Mouse (Mus musculus) stomach, postnatal 0 days (tissue): Measurements from ENCODE around the gene Misp. TPM values are rescaled to one million over a fixed set of nuclear protein-coding genes. Genes with fewer than 3 reads are reported as not detected.

ENCODE experiments used
- ATAC-seq: fragments of 200-750 bp; cut with Nextera tagmentation; 2 replicates; pipeline ENCODE4 v1.8.0; 2017; ENCODE audit not compliant: low FRiP score, low TSS enrichment
- DNase-seq: peaks from one replicate; pipeline ENCODE4 v3.0.0-alpha.2; 2016; ENCODE audit warnings: low spot score
- H3K27ac ChIP-seq: fragments of 300-500 bp; sonication (generic); replicated peaks from 2 replicates; pipeline ENCODE4 v1.5.1; 2014; ENCODE audit warnings: mild to moderate bottlenecking, control low read depth
- H3K27me3 ChIP-seq: fragments of 300-500 bp; sonication (generic); 2 replicates; pipeline ENCODE4 v1.6.1; 2014; ENCODE audit warnings: low read length; ENCODE audit not compliant: control insufficient read depth, insufficient read depth
- H3K36me3 ChIP-seq: fragments of 300-500 bp; sonication (generic); 2 replicates; pipeline ENCODE4 v1.6.1; 2014; ENCODE audit warnings: low read length, mixed read lengths; ENCODE audit not compliant: control insufficient read depth, insufficient read depth
- H3K4me1 ChIP-seq: fragments of 300-500 bp; sonication (generic); replicated peaks from 2 replicates; pipeline ENCODE4 v1.6.1; 2014; ENCODE audit warnings: antibody characterized with exemption; ENCODE audit not compliant: control insufficient read depth, insufficient read depth
- H3K4me2 ChIP-seq: fragments of 300-500 bp; sonication (generic); replicated peaks from 2 replicates; pipeline ENCODE4 v1.6.1; 2014; ENCODE audit warnings: low read depth, mild to moderate bottlenecking, control low read depth, moderate library complexity
- H3K4me3 ChIP-seq: fragments of 300-500 bp; sonication (generic); 2 replicates; pipeline ENCODE4 v1.5.1; 2014; ENCODE audit warnings: low read depth, low read length, control low read depth
- H3K9ac ChIP-seq: fragments of 300-500 bp; sonication (generic); 2 replicates; pipeline ENCODE4 v1.6.1; 2014; ENCODE audit warnings: mild to moderate bottlenecking, low read length, control low read depth, mixed read lengths
- H3K9me3 ChIP-seq: fragments of 300-500 bp; sonication (generic); 2 replicates; pipeline ENCODE4 v1.6.1; 2016; ENCODE audit warnings: low read length; ENCODE audit not compliant: control insufficient read depth
- CTCF ChIP-seq: IDR thresholded peaks from 2 replicates; pipeline ENCODE4 v1.5.1; 2016; ENCODE audit warnings: antibody characterized with exemption, low read depth, mild to moderate bottlenecking, moderate library complexity
- EP300 ChIP-seq: optimal IDR thresholded peaks from 2 replicates; pipeline ENCODE3; 2016; ENCODE audit warnings: antibody characterized with exemption
- WGBS: fragments of 180-500 bp; shearing (Covaris S2); extraction: QIAGEN DNeasy Blood & Tissue Kit; methylation state at CpG from one replicate; pipeline ENCODE4 v1.1.7; 2014; 5-methylcytosine and 5-hydroxymethylcytosine counted together
- polyA plus RNA-seq: library from polyadenylated mRNA; unstranded; fragments of >200 nt; fragmentation: Nextera tagmentation; extraction: Ambion mirVana; gene quantifications from 2 replicates; pipeline ENCODE4 v1.2.1, GENCODE M21; 2015

Gene Misp
- polyA plus RNA-seq, 1 experiment from 2014 or later: 58.0 TPM

DNA sequence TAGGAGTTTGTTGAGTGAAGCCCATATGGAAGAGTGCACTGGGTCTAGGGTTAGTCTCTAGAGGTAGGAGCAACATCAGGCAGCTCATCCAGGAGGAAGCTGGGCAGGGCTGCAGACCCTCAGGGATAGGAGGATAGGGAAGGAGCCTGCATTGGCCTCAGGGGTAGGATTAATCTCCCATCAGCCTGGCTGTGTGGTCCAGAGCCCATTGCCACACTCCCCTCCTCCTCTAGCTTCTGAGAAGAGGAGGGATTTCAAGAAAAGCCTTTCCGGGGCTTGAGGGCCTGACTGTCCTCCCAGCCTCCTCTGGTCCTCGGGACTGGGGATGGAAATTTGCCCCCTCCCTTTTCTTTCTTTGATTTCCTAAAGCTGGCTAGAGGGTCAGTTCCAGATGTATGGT is 41.6 kb upstream of the Misp start:
- no peak overlapping the region for H3K4me2 ChIP-seq
- peaks cover 2% of the 10 kb centered on the region; the same call in 1 of the 2 replicates for H3K4me1 ChIP-seq
- no peak overlapping the region for H3K4me3 ChIP-seq
- ATAC-seq (no peak), DNase-seq (no peak)
- H3K27me3 ChIP-seq: no peaks in the 10 kb centered on the region
- H3K9me3 ChIP-seq: no peaks in the 10 kb centered on the region
- 38% methylated on average over 2 of the region's 2 CpGs for WGBS
- no peak overlapping the region for H3K27ac ChIP-seq
- H3K36me3 ChIP-seq: no peaks in the 10 kb centered on the region
- TF ChIP-seq EP300 (no peak), CTCF (no peak)
- no peak overlapping the region for H3K9ac ChIP-seq

DNA sequence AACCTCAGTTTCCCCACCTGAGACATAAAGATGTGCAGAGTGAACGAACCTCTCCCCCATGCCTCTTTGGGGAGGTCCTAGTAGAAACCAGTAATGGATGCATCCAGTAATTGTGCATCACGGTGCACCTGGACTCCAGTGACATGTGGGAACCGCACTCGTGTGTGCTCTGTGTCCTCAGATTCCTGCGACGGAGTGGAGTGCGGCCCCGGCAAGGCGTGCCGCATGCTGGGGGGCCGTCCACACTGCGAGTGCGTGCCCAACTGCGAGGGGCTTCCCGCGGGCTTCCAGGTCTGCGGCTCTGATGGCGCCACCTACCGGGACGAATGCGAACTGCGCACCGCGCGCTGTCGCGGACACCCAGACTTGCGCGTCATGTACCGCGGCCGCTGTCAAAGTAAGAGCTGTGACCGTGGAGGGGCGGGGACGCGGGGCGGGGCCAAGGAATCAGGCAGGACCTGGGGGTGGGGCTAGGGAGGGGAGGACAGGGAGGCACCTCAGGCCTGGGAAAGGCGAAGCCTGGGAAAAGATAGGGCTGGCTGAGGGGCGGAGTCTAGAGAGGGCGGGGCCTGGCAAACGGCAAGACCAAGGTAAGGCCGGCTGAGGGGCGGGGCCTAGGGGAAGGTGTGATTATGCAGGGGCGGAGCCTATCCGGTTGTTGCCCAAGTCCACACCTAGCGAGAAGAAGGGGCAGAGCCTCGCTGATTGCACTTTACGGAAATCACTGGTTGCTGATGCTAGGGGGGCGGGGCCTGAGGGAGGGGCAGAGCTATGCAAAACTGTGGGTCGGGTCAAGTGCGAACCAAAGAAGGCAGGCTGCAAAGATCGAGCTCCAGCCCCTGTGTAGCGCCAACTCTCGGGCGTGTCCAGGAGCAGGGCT is 40.8 kb upstream of the Misp start:
- peak overlapping the region; percentile 62 for H3K4me2 ChIP-seq
- ATAC-seq (peak; percentile 92), DNase-seq (peak; percentile 100)
- no peaks in the 10 kb centered on the region for H3K9me3 ChIP-seq
- H3K4me1 ChIP-seq: peaks cover 2% of the 10 kb centered on the region; the same call in 1 of the 2 replicates
- H3K27ac ChIP-seq: peak overlapping the region; percentile 37
- TF ChIP-seq EP300 (no peak), CTCF (peak; percentile 89)
- WGBS: 2% methylated on average over 55 of the region's 55 CpGs
- no peaks in the 10 kb centered on the region for H3K27me3 ChIP-seq
- H3K36me3 ChIP-seq: no peaks in the 10 kb centered on the region
- H3K4me3 ChIP-seq: peak overlapping the region; percentile 41
- H3K9ac ChIP-seq: peak overlapping the region; percentile 27

DNA sequence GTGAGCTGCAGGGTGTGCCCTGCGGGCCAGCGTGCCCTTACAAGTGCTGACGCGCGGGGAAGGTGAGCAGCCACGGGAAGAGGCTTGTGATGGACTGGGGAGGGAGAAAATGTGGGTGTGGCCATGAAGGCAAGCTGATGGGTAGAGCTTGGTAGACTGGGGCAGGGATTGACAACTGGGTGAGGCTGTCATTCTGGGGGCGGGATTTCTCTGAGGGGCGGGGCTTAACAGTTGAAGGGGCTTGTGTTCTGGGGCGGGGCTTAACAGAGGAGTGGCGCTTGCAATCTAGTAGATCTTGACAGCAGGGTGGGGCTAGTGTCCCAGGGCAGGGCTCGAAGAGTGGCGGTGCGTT is 40.1 kb upstream of the Misp start:
- TF ChIP-seq EP300: no peak
- no peak for TF ChIP-seq CTCF
- H3K4me3 ChIP-seq: peak overlapping the region; percentile 41
- peak overlapping the region; percentile 37 for H3K27ac ChIP-seq
- peak overlapping the region; percentile 27; the same call in 1 of the 2 replicates for H3K9ac ChIP-seq
- DNase-seq (no peak), ATAC-seq (no peak; the same call in 1 of the 2 replicates)
- H3K27me3 ChIP-seq: no peaks in the 10 kb centered on the region
- peaks cover 2% of the 10 kb centered on the region; the same call in 1 of the 2 replicates for H3K4me1 ChIP-seq
- peak overlapping the region; percentile 62 for H3K4me2 ChIP-seq
- WGBS: 3% methylated on average over 13 of the region's 13 CpGs
- no peaks in the 10 kb centered on the region for H3K36me3 ChIP-seq
- H3K9me3 ChIP-seq: no peaks in the 10 kb centered on the region

DNA sequence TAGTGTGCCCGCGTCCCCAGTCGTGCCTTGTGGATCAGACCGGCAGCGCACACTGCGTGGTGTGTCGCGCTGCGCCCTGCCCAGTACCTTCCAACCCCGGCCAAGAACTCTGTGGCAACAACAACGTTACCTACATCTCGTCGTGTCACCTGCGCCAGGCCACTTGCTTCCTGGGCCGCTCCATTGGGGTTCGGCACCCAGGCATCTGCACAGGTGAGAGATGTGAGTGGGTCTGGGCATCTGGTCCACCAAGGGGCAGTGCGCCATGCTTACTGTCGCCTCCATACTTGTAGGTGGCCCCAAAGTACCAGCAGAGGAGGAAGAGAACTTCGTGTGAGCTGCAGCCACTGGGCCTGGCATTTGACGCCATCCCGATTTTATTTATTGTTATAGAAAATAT is 39.6 kb upstream of the Misp start:
- WGBS: 29% methylated on average over 21 of the region's 21 CpGs

DNA sequence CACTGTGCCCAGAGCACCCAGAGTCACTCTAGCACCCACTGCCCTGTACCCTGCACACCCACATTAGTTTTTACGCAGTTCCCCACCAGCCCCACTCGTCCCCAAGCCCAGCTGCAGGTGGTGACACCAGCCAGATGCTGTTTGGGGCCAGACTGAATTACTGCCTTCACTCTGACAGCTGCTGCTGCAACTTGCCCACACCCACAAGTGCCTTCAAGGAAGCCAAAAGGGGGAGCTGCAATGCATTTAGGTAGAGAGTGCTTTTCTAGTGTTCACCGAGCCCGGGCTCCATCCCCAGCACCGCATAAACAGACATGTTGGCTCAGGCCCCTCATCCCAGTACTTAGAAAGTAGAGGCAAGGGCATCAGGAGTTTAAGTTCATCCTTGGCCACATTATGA is 38.8 kb upstream of the Misp start:
- Histone ChIP-seq H3K9ac (no peak overlapping the region), H3K27me3 (no peaks in the 10 kb centered on the region), H3K4me1 (peaks cover 2% of the 10 kb centered on the region; the same call in 1 of the 2 replicates), H3K4me2 (no peak overlapping the region), H3K4me3 (no peak overlapping the region), H3K27ac (no peak overlapping the region), H3K9me3 (no peaks in the 10 kb centered on the region), H3K36me3 (no peaks in the 10 kb centered on the region)
- DNase-seq (no peak), ATAC-seq (no peak)
- 73% methylated on average over 5 of the region's 5 CpGs for WGBS
- TF ChIP-seq CTCF (peak; percentile 18; the same call in 1 of the 2 replicates), EP300 (no peak)

More for the DNA sequence above, 39.6 kb upstream of the Misp start:
- Histone ChIP-seq H3K27me3 (no peaks in the 10 kb centered on the region), H3K4me2 (peak overlapping the region; percentile 62), H3K27ac (peak overlapping the region; percentile 37), H3K4me1 (peaks cover 2% of the 10 kb centered on the region; the same call in 1 of the 2 replicates), H3K9me3 (no peaks in the 10 kb centered on the region), H3K36me3 (no peaks in the 10 kb centered on the region), H3K4me3 (peak overlapping the region; percentile 41), H3K9ac (peak overlapping the region; percentile 31; the same call in 1 of the 2 replicates)
- no peak for DNase-seq
- TF ChIP-seq EP300 (no peak), CTCF (no peak)
- ATAC-seq: no peak; the same call in 1 of the 2 replicates

DNA sequence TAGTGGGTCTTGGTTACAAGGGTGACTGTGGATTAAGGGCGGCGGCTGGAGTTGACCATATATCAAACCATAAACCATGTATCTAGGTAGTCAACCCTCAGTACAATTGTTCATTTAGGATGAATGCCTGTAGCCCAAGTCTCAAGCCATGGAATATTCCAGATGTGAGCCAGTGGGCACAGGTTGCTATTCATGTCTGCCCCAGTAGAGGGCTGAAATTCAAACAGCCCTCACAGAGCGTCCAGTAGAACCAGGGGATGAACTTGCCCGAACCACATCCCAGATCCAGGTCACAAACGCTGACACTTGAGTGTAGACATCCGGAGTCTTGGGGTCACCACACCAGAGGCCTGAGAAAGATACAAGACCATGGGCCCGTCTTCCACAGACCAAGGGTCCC is 37.7 kb upstream of the Misp start:
- no peak overlapping the region for H3K4me2 ChIP-seq
- H3K4me3 ChIP-seq: no peak overlapping the region
- H3K36me3 ChIP-seq: no peaks in the 10 kb centered on the region
- H3K9ac ChIP-seq: no peak overlapping the region
- no peaks in the 10 kb centered on the region for H3K27me3 ChIP-seq
- WGBS: 64% methylated on average over 7 of the region's 7 CpGs
- peaks cover 2% of the 10 kb centered on the region; the same call in 1 of the 2 replicates for H3K4me1 ChIP-seq
- ATAC-seq: no peak
- no peak overlapping the region for H3K27ac ChIP-seq
- peak; percentile 63 for TF ChIP-seq CTCF
- no peak for TF ChIP-seq EP300
- no peak for DNase-seq
- H3K9me3 ChIP-seq: no peaks in the 10 kb centered on the region
